Mouse (Mus musculus): Measurements from ENCODE around the gene Anxa2. TPM values are rescaled to one million over a fixed set of nuclear protein-coding genes. Genes with fewer than 3 reads are reported as not detected.

Gene Anxa2
- total and polyA plus RNA-seq, 2 experiments from 2014 or later: 268 to 367 TPM

GRCm38 (mm10) chr9:69477195-69477823, 23.9 kb downstream of the Anxa2 start:
- ATAC-seq (ENCODE audit: insufficient read depth, low read depth): peak; percentile 52
- 21% methylated on average over 14 of the region's 14 CpGs for WGBS
- peak; percentile 75 for DNase-seq (ENCODE audit: low spot score)
- no peaks in the 10 kb centered on the region for H3K9me3 ChIP-seq (replicated peaks; ENCODE audit: control insufficient read depth, low read length)
- TF ChIP-seq CTCF (IDR thresholded peaks at IDR 0.05; ENCODE audit: low read depth): no peak
- TF ChIP-seq EP300 (IDR thresholded peaks at IDR 0.05; ENCODE audit: low read depth): 0 out of 2 replicates have a peak, but pooled peaks have one; percentile 35
- no peaks in the 10 kb centered on the region for H3K27me3 ChIP-seq (ENCODE audit: control insufficient read depth, insufficient read depth, low read length)
- H3K4me2 ChIP-seq (ENCODE audit: low read depth, low read length): 0 out of 2 replicates have a peak overlapping the region, but pooled peaks have one; percentile 10
- H3K4me1 ChIP-seq (ENCODE audit: control insufficient read depth, insufficient read depth): peaks cover 37% of the 10 kb centered on the region
- H3K27ac ChIP-seq (ENCODE audit: low read depth): peak overlapping the region; percentile 79
- peaks cover 73% of the 10 kb centered on the region for H3K36me3 ChIP-seq (replicated peaks; ENCODE audit: control insufficient read depth, insufficient read depth, low read length)
- no peak overlapping the region for H3K4me3 ChIP-seq (ENCODE audit: low read depth, low read length)
- 0 out of 2 replicates have a peak overlapping the region, but pooled peaks have one; percentile 12 for H3K9ac ChIP-seq (replicated peaks; ENCODE audit: low read depth, low read length)

GRCm38 (mm10) chr9:69477824-69478222, 24.4 kb downstream of the Anxa2 start:
- peak overlapping the region; percentile 79 for H3K27ac ChIP-seq (ENCODE audit: low read depth)
- ATAC-seq (ENCODE audit: insufficient read depth, low read depth): 0 out of 2 replicates have a peak, but pooled peaks have one; percentile 4
- WGBS: 49% methylated on average over 6 of the region's 6 CpGs
- no peaks in the 10 kb centered on the region for H3K9me3 ChIP-seq (replicated peaks; ENCODE audit: control insufficient read depth, low read length)
- no peak overlapping the region for H3K4me2 ChIP-seq (ENCODE audit: low read depth, low read length)
- no peak overlapping the region for H3K4me3 ChIP-seq (ENCODE audit: low read depth, low read length)
- peaks cover 32% of the 10 kb centered on the region for H3K4me1 ChIP-seq (ENCODE audit: control insufficient read depth, insufficient read depth)
- 0 out of 2 replicates have a peak overlapping the region, but pooled peaks have one; percentile 12 for H3K9ac ChIP-seq (replicated peaks; ENCODE audit: low read depth, low read length)
- no peaks in the 10 kb centered on the region for H3K27me3 ChIP-seq (ENCODE audit: control insufficient read depth, insufficient read depth, low read length)
- TF ChIP-seq EP300 (IDR thresholded peaks at IDR 0.05; ENCODE audit: low read depth) (no peak), CTCF (IDR thresholded peaks at IDR 0.05; ENCODE audit: low read depth) (no peak)
- peaks cover 77% of the 10 kb centered on the region for H3K36me3 ChIP-seq (replicated peaks; ENCODE audit: control insufficient read depth, insufficient read depth, low read length)
- no peak for DNase-seq (ENCODE audit: low spot score)

GRCm38 (mm10) chr9:69480344-69480743, 26.9 kb downstream of the Anxa2 start:
- TF ChIP-seq CTCF (IDR thresholded peaks at IDR 0.05; ENCODE audit: low read depth) (peak; percentile 91), EP300 (IDR thresholded peaks at IDR 0.05; ENCODE audit: low read depth) (no peak)

GRCm38 (mm10) chr9:69483811-69484210, 30.4 kb downstream of the Anxa2 start:
- H3K27me3 ChIP-seq (ENCODE audit: control insufficient read depth, insufficient read depth, low read length): no peaks in the 10 kb centered on the region
- no peak for ATAC-seq (ENCODE audit: insufficient read depth, low read depth)
- H3K9me3 ChIP-seq (replicated peaks; ENCODE audit: control insufficient read depth, low read length): no peaks in the 10 kb centered on the region
- WGBS: 70% methylated on average over 12 of the region's 12 CpGs
- TF ChIP-seq EP300 (IDR thresholded peaks at IDR 0.05; ENCODE audit: low read depth) (no peak), CTCF (IDR thresholded peaks at IDR 0.05; ENCODE audit: low read depth) (no peak)
- peaks cover 5% of the 10 kb centered on the region for H3K4me1 ChIP-seq (ENCODE audit: control insufficient read depth, insufficient read depth)
- no peak overlapping the region for H3K4me3 ChIP-seq (ENCODE audit: low read depth, low read length)
- no peak overlapping the region for H3K9ac ChIP-seq (replicated peaks; ENCODE audit: low read depth, low read length)
- H3K27ac ChIP-seq (ENCODE audit: low read depth): no peak overlapping the region
- H3K4me2 ChIP-seq (ENCODE audit: low read depth, low read length): no peak overlapping the region
- peaks cover 95% of the 10 kb centered on the region for H3K36me3 ChIP-seq (replicated peaks; ENCODE audit: control insufficient read depth, insufficient read depth, low read length)
- no peak for DNase-seq (ENCODE audit: low spot score)

More at GRCm38 (mm10) chr9:69480344-69480743, 26.9 kb downstream of the Anxa2 start:
- DNase-seq (ENCODE audit: low spot score): peak; percentile 61
- Histone ChIP-seq H3K4me2 (ENCODE audit: low read depth, low read length) (no peak overlapping the region), H3K27ac (ENCODE audit: low read depth) (no peak overlapping the region), H3K9ac (replicated peaks; ENCODE audit: low read depth, low read length) (no peak overlapping the region), H3K27me3 (ENCODE audit: control insufficient read depth, insufficient read depth, low read length) (no peaks in the 10 kb centered on the region), H3K4me1 (ENCODE audit: control insufficient read depth, insufficient read depth) (peaks cover 23% of the 10 kb centered on the region), H3K9me3 (replicated peaks; ENCODE audit: control insufficient read depth, low read length) (no peaks in the 10 kb centered on the region), H3K36me3 (replicated peaks; ENCODE audit: control insufficient read depth, insufficient read depth, low read length) (peaks cover 84% of the 10 kb centered on the region), H3K4me3 (ENCODE audit: low read depth, low read length) (no peak overlapping the region)
- 6% methylated on average over 1 of the region's 1 CpGs for WGBS
- no peak for ATAC-seq (ENCODE audit: insufficient read depth, low read depth)

GRCm38 (mm10) chr9:69486140-69486539, 32.7 kb downstream of the Anxa2 start:
- Histone ChIP-seq H3K9me3 (replicated peaks; ENCODE audit: control insufficient read depth, low read length) (no peaks in the 10 kb centered on the region), H3K4me3 (ENCODE audit: low read depth, low read length) (no peak overlapping the region), H3K4me1 (ENCODE audit: control insufficient read depth, insufficient read depth) (peaks cover 4% of the 10 kb centered on the region; the same call in 1 of the 2 replicates), H3K27me3 (ENCODE audit: control insufficient read depth, insufficient read depth, low read length) (no peaks in the 10 kb centered on the region), H3K4me2 (ENCODE audit: low read depth, low read length) (no peak overlapping the region), H3K36me3 (replicated peaks; ENCODE audit: control insufficient read depth, insufficient read depth, low read length) (peaks cover 98% of the 10 kb centered on the region), H3K27ac (ENCODE audit: low read depth) (no peak overlapping the region), H3K9ac (replicated peaks; ENCODE audit: low read depth, low read length) (no peak overlapping the region)
- DNase-seq (ENCODE audit: low spot score): no peak
- WGBS: 68% methylated on average over 8 of the region's 8 CpGs
- no peak for ATAC-seq (ENCODE audit: insufficient read depth, low read depth)
- no peak for TF ChIP-seq CTCF (IDR thresholded peaks at IDR 0.05; ENCODE audit: low read depth)
- no peak for TF ChIP-seq EP300 (IDR thresholded peaks at IDR 0.05; ENCODE audit: low read depth)

All from heart, postnatal 0 days (tissue).